Mouse (Mus musculus) lung, embryonic 14.5 days (tissue): ENCODE results near the gene Dnajb8. TPM values are rescaled to one million over a fixed set of nuclear protein-coding genes. Genes with fewer than 3 reads are reported as not detected.

Experiments
- ATAC-seq: fragments of 200-750 bp; cut with Nextera tagmentation; 2 replicates; pipeline ENCODE4 v1.8.0; 2017; ENCODE audit warnings: mild to moderate bottlenecking, moderate TSS enrichment, moderate library complexity; ENCODE audit not compliant: insufficient read depth
- DNase-seq: peaks from one replicate; pipeline ENCODE4 v3.0.0-alpha.2; 2015
- H3K27ac ChIP-seq: fragments of 300-500 bp; sonication (generic); 2 replicates; pipeline ENCODE4 v1.5.1; 2014; ENCODE audit warnings: low read depth, mild to moderate bottlenecking, moderate library complexity
- H3K27me3 ChIP-seq: fragments of 300-500 bp; sonication (generic); 2 replicates; pipeline ENCODE4 v1.6.1; 2014; ENCODE audit warnings: low read length, control low read depth; ENCODE audit not compliant: insufficient read depth
- H3K36me3 ChIP-seq: fragments of 300-500 bp; sonication (generic); 2 replicates; pipeline ENCODE4 v1.6.1; 2014; ENCODE audit warnings: control low read depth; ENCODE audit not compliant: insufficient read depth
- H3K4me1 ChIP-seq: fragments of 300-500 bp; sonication (generic); 2 replicates; pipeline ENCODE4 v1.6.1; 2014; ENCODE audit warnings: antibody characterized with exemption, control low read depth; ENCODE audit not compliant: insufficient read depth
- H3K4me2 ChIP-seq: fragments of 300-500 bp; sonication (generic); 2 replicates; pipeline ENCODE4 v1.6.1; 2014; ENCODE audit warnings: mild to moderate bottlenecking
- H3K4me3 ChIP-seq: fragments of 300-500 bp; sonication (generic); 2 replicates; pipeline ENCODE4 v1.5.1; 2014; ENCODE audit warnings: low read depth, low read length
- H3K9ac ChIP-seq: fragments of 300-500 bp; sonication (generic); 2 replicates; pipeline ENCODE4 v1.6.1; 2014
- H3K9me3 ChIP-seq: fragments of 300-500 bp; sonication (generic); 2 replicates; pipeline ENCODE4 v1.6.1; 2016; ENCODE audit warnings: low read depth, low read length, control low read depth
- CTCF ChIP-seq: IDR thresholded peaks from 2 replicates; pipeline ENCODE4 v1.5.1; 2016; ENCODE audit warnings: antibody characterized with exemption, low read depth
- WGBS: fragments of 180-500 bp; shearing (Covaris S2); extraction: QIAGEN DNeasy Blood & Tissue Kit; methylation state at CpG from one replicate; pipeline ENCODE4 v1.1.7; 2014; 5-methylcytosine and 5-hydroxymethylcytosine counted together
- polyA plus RNA-seq: library from polyadenylated mRNA; unstranded; fragments of >200 nt; fragmentation: Nextera tagmentation; extraction: Ambion mirVana; gene quantifications from 2 replicates; pipeline ENCODE4 v1.2.1, GENCODE M21; 2014

Gene Dnajb8
- polyA plus RNA-seq, 1 experiment from 2014 or later, result not detected

- DNase-seq (peak; percentile 23), ATAC-seq (peak; percentile 13; the same call in 1 of the 2 replicates)
- peaks cover 76% of the 10 kb centered on the region for H3K27me3 ChIP-seq
- no peak overlapping the region for H3K27ac ChIP-seq
- peak overlapping the region; percentile 53 for H3K4me3 ChIP-seq
- peak overlapping the region; percentile 82 for H3K4me2 ChIP-seq
- H3K9me3 ChIP-seq, result no peaks in the 10 kb centered on the region
- TF ChIP-seq CTCF, result no peak
- WGBS, result 3% methylated on average over 49 of the region's 49 CpGs
- no peak overlapping the region; the same call in 1 of the 2 replicates for H3K9ac ChIP-seq
- H3K4me1 ChIP-seq, result no peaks in the 10 kb centered on the region
- no peaks in the 10 kb centered on the region for H3K36me3 ChIP-seq
Observed at GRCm38 (mm10) chr6:88190310-88191023, 31.6 kb upstream of the Dnajb8 start.

- Histone ChIP-seq H3K27me3 (peaks cover 81% of the 10 kb centered on the region), H3K9me3 (no peaks in the 10 kb centered on the region), H3K4me3 (no peak overlapping the region), H3K4me1 (no peaks in the 10 kb centered on the region), H3K36me3 (no peaks in the 10 kb centered on the region), H3K27ac (no peak overlapping the region), H3K9ac (no peak overlapping the region), H3K4me2 (no peak overlapping the region)
- no peak for TF ChIP-seq CTCF
- DNase-seq (no peak), ATAC-seq (no peak)
- 29% methylated on average over 6 of the region's 6 CpGs for WGBS
Observed at GRCm38 (mm10) chr6:88191024-88191365, 31.1 kb upstream of the Dnajb8 start.

GRCm38 (mm10) chr6:88191411-88192070, 30.5 kb upstream of the Dnajb8 start:
- DNase-seq, result no peak
- TF ChIP-seq CTCF, result no peak
- 20% methylated on average over 4 of the region's 4 CpGs for WGBS

DNA sequence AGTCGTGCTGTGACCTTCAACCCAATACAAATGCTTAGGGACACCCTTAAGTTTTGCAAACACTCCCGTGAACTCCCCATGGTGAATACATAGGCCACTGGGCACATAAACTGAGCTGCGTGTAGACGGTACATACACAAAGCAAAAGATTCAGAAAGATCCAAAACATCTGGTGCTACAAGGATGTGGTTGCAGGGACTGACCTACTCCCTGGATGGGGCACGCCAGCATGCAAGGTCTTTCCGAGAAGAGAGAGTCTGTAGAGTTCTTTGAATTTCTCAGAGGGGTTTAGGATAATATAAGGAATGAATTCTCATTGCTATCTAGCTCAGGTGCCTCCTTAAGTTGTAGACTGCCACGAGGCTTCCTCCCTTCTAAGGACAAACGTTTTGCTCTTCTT, 29.3 kb upstream of the Dnajb8 start:
- Histone ChIP-seq H3K9me3 (no peaks in the 10 kb centered on the region), H3K4me2 (no peak overlapping the region), H3K27ac (no peak overlapping the region), H3K4me1 (no peaks in the 10 kb centered on the region), H3K9ac (no peak overlapping the region), H3K27me3 (peaks cover 99% of the 10 kb centered on the region), H3K4me3 (no peak overlapping the region), H3K36me3 (no peaks in the 10 kb centered on the region)
- TF ChIP-seq CTCF, result no peak
- DNase-seq (no peak), ATAC-seq (no peak)
- WGBS, result 14% methylated on average over 8 of the region's 8 CpGs

More at GRCm38 (mm10) chr6:88191411-88192070, 30.5 kb upstream of the Dnajb8 start:
- H3K9me3 ChIP-seq, result no peaks in the 10 kb centered on the region
- no peaks in the 10 kb centered on the region for H3K4me1 ChIP-seq
- ATAC-seq, result no peak
- H3K4me3 ChIP-seq, result no peak overlapping the region
- peaks cover 87% of the 10 kb centered on the region for H3K27me3 ChIP-seq
- H3K9ac ChIP-seq, result no peak overlapping the region
- H3K36me3 ChIP-seq, result no peaks in the 10 kb centered on the region
- no peak overlapping the region for H3K4me2 ChIP-seq
- H3K27ac ChIP-seq, result no peak overlapping the region

GRCm38 (mm10) chr6:88193433-88194052, 28.5 kb upstream of the Dnajb8 start, which contains the start of gene Gata2:
Gene Gata2, plus strand, starts transcription at chr6:88193891.
- DNase-seq, result peak; percentile 52

GRCm38 (mm10) chr6:88194053-88194977, 27.8 kb upstream of the Dnajb8 start:
- 2% methylated on average over 58 of the region's 58 CpGs for WGBS
- DNase-seq (peak; percentile 57), ATAC-seq (no peak)
- peak overlapping the region; percentile 26 for H3K9ac ChIP-seq
- peak overlapping the region; percentile 65 for H3K4me2 ChIP-seq
- peak overlapping the region; percentile 38 for H3K4me3 ChIP-seq
- H3K27me3 ChIP-seq, result peaks cover 100% of the 10 kb centered on the region
- H3K36me3 ChIP-seq, result no peaks in the 10 kb centered on the region
- 0 out of 2 replicates have a peak, but pooled peaks cover 5% of the 10 kb centered on the region for H3K4me1 ChIP-seq
- no peak overlapping the region for H3K27ac ChIP-seq
- no peaks in the 10 kb centered on the region for H3K9me3 ChIP-seq
- TF ChIP-seq CTCF, result no peak

More at GRCm38 (mm10) chr6:88193433-88194052, 28.5 kb upstream of the Dnajb8 start, which contains the start of gene Gata2:
- Histone ChIP-seq H3K4me2 (peak within 1 kb of the TSS; percentile 65), H3K4me1 (0 out of 2 replicates have a peak, but pooled peaks cover 5% of the 10 kb centered on the region), H3K9ac (peak within 1 kb of the TSS; percentile 26), H3K9me3 (no peaks in the 10 kb centered on the region), H3K27me3 (peaks cover 100% of the 10 kb centered on the region), H3K4me3 (peak within 1 kb of the TSS; percentile 38), H3K27ac (no peak within 1 kb of the TSS), H3K36me3 (no peaks in the 10 kb centered on the region)
- no peak for ATAC-seq
- WGBS, result under 1% methylated on average over 57 of the region's 57 CpGs
- 0 out of 2 replicates have a peak, but pooled peaks have one; percentile 1 for TF ChIP-seq CTCF
